Mouse (Mus musculus) limb, embryonic 12.5 days (tissue): ENCODE data around the gene Nbeal1. TPM values are rescaled to one million over a fixed set of nuclear protein-coding genes. Genes with fewer than 3 reads are reported as not detected.
A peak's percentile ranks its signal among the peaks of the same experiment; 100 is the strongest.

Experiments used
- ATAC-seq: fragments of 200-750 bp; cut with Nextera tagmentation; 2 replicates; pipeline ENCODE4 v1.8.0; 2017; ENCODE audit warnings: low read depth, moderate TSS enrichment; ENCODE audit not compliant: insufficient number of reproducible peaks, insufficient read depth, low FRiP score, low TSS enrichment
- H3K27ac ChIP-seq: fragments of 300-500 bp; sonication (generic); 2 replicates; pipeline ENCODE4 v1.5.1; 2016; ENCODE audit warnings: mild to moderate bottlenecking, moderate library complexity
- H3K27me3 ChIP-seq: fragments of 300-500 bp; sonication (generic); 2 replicates; pipeline ENCODE4 v1.6.1; 2016; ENCODE audit warnings: mild to moderate bottlenecking, moderate library complexity
- H3K36me3 ChIP-seq: fragments of 300-500 bp; sonication (generic); 2 replicates; pipeline ENCODE4 v1.6.1; 2016; ENCODE audit warnings: mild to moderate bottlenecking, moderate library complexity
- H3K4me1 ChIP-seq: fragments of 300-500 bp; sonication (generic); replicated peaks from 2 replicates; pipeline ENCODE4 v1.6.1; 2016
- H3K4me2 ChIP-seq: fragments of 300-500 bp; sonication (generic); 2 replicates; pipeline ENCODE4 v1.6.1; 2016; ENCODE audit warnings: mild to moderate bottlenecking, moderate library complexity
- H3K4me3 ChIP-seq: fragments of 300-500 bp; sonication (generic); replicated peaks from 2 replicates; pipeline ENCODE4 v1.5.1; 2016; ENCODE audit warnings: mild to moderate bottlenecking
- H3K9ac ChIP-seq: fragments of 300-500 bp; sonication (generic); replicated peaks from 2 replicates; pipeline ENCODE4 v1.6.1; 2016; ENCODE audit warnings: mild to moderate bottlenecking, moderate library complexity
- H3K9me3 ChIP-seq: fragments of 300-500 bp; sonication (generic); 2 replicates; pipeline ENCODE4 v1.6.1; 2016; ENCODE audit warnings: mild to moderate bottlenecking, moderate library complexity
- WGBS: fragments of 180-500 bp; shearing (Covaris S2); methylation state at CpG from one replicate; pipeline ENCODE4 v1.1.7; 2016; 5-methylcytosine and 5-hydroxymethylcytosine counted together
- polyA plus RNA-seq: library from polyadenylated mRNA; unstranded; fragments of >200 nt; fragmentation: Nextera tagmentation; extraction: Ambion mirVana; gene quantifications from 2 replicates; pipeline ENCODE4 v1.2.1, GENCODE M21; 2016

Nbeal1 gene
- polyA plus RNA-seq, 1 experiment from 2014 or later = 10.8 TPM

DNA sequence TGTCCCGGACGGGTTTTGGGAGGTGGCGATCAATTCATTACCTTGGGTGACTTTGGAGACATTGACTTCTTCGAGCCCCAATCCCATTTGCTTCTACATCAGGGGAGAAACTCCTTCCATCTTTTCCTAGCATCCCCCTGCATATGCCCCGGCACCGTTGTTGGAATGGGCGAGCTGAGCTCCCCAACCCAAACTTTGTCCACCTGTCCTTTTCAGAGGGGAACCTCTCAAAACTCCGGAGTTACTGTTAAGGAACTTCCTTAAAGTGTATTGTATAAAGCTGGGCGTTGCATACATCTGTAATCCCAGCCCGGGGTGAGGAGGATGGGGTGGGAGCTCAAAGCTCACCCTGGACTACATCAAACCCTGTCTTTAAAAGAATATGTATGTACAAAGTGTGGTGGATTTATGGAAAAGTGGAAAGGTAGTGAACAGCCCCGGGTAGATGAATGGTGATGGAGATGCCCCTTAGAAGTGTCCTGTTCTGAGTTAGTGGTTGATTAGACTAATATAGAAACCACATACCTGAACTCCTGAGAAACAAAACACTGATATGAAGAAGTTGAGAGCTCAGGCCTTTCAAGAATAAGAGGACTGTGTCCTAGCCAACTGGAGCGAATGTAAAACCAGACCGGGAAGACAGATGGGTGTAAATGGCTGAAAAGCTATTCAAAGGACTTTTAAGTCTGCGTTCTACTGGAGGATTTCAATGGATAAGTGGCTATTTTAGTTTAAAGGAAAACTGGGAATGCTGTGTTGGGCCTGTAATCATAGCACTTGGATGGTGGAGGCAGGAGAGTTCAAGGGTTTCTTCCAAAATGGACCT is 163.4 kb downstream of the Nbeal1 start:
- Histone ChIP-seq H3K4me2 (peak overlapping the region; percentile 70), H3K9ac (peak overlapping the region; percentile 74), H3K4me3 (peak overlapping the region; percentile 63), H3K4me1 (no peaks in the 10 kb centered on the region), H3K9me3 (no peaks in the 10 kb centered on the region), H3K27ac (peak overlapping the region; percentile 96), H3K36me3 (peaks cover 5% of the 10 kb centered on the region), H3K27me3 (no peaks in the 10 kb centered on the region)
- peak; percentile 21; the same call in 1 of the 2 replicates for ATAC-seq
- 14% methylated on average over 14 of the region's 14 CpGs for WGBS

DNA sequence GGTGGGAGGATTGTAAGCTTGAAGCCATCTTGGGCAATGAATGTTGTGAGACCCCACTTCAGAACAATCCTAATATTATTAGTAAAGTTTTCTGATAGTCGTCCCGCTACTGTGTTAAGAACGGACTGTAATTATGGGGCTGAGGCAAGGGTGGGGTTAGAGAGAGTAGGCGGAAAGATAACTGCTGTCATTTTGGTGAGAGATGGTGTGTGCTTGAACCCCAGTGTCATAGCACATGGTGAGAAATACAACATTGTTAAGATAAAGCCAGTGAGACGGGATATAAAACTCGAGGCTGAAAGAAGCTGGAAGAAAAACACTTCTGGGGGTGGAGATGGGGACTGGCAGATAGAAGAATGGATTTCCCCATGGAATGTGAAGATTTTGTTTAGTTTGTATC is 164.3 kb downstream of the Nbeal1 start:
- H3K27ac ChIP-seq = no peak overlapping the region
- H3K4me2 ChIP-seq = no peak overlapping the region
- ATAC-seq = no peak
- no peaks in the 10 kb centered on the region for H3K4me1 ChIP-seq
- 92% methylated on average over 6 of the region's 6 CpGs for WGBS
- H3K9me3 ChIP-seq = peaks cover 6% of the 10 kb centered on the region; the same call in 1 of the 2 replicates
- H3K27me3 ChIP-seq = no peaks in the 10 kb centered on the region
- no peak overlapping the region for H3K9ac ChIP-seq
- no peaks in the 10 kb centered on the region; the same call in 1 of the 2 replicates for H3K36me3 ChIP-seq
- no peak overlapping the region for H3K4me3 ChIP-seq

GRCm38 (mm10) chr1:60345712-60346111 is 165.3 kb downstream of the Nbeal1 start:
- H3K9me3 ChIP-seq = peaks cover 14% of the 10 kb centered on the region; the same call in 1 of the 2 replicates
- no peaks in the 10 kb centered on the region for H3K27me3 ChIP-seq
- no peak overlapping the region for H3K27ac ChIP-seq
- WGBS = 64% methylated on average over 2 of the region's 2 CpGs
- no peaks in the 10 kb centered on the region for H3K4me1 ChIP-seq
- no peak overlapping the region for H3K9ac ChIP-seq
- ATAC-seq = no peak
- H3K36me3 ChIP-seq = no peaks in the 10 kb centered on the region; the same call in 1 of the 2 replicates
- H3K4me2 ChIP-seq = no peak overlapping the region
- no peak overlapping the region for H3K4me3 ChIP-seq

DNA sequence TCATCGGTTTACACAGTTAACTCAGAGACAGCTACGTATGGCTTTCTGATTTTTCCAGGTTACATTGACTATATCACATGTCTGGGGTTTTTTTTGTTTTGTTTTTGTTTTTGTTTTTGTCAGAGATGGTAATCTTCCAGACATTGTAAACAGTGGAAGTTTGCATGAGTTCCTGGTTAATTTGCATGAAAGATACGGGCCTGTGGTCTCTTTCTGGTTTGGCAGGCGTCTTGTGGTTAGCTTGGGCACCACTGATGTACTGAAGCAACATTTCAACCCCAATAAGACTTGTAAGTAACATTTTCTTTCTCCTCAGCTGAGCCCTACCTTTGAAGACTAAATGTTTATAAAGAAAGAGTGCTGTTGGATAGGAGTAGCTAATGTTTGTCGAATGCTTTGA is 172.4 kb downstream of the Nbeal1 start:
- H3K27ac ChIP-seq = no peak overlapping the region
- no peak overlapping the region for H3K4me3 ChIP-seq
- peaks cover 28% of the 10 kb centered on the region for H3K36me3 ChIP-seq
- H3K9ac ChIP-seq = no peak overlapping the region
- peaks cover 14% of the 10 kb centered on the region; the same call in 1 of the 2 replicates for H3K9me3 ChIP-seq
- no peaks in the 10 kb centered on the region for H3K27me3 ChIP-seq
- 92% methylated on average over 5 of the region's 5 CpGs for WGBS
- ATAC-seq = no peak
- H3K4me2 ChIP-seq = no peak overlapping the region
- no peaks in the 10 kb centered on the region for H3K4me1 ChIP-seq

DNA sequence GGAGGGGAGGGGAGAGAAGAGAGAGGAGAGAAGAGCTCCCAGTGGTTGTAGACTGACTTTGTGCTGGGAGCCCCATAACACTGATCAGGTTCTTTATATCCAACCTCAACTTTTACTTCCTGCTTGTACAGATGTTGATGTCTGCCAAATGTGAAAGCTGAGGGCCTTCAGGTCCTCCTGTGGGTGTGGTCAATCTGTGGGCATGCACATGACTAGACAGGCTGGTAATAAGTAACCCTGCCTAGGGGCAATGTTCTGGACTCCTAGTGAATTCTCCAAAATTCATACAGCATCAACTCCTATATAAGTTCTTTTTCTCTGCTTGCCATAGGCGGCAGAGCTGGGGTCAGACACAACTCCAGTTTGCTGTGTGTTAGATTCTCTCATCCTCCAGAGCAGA is 181.2 kb downstream of the Nbeal1 start:
- Histone ChIP-seq H3K4me3 (no peak overlapping the region), H3K9ac (no peak overlapping the region), H3K27me3 (no peaks in the 10 kb centered on the region), H3K4me1 (no peaks in the 10 kb centered on the region), H3K36me3 (peaks cover 28% of the 10 kb centered on the region), H3K9me3 (no peaks in the 10 kb centered on the region), H3K27ac (no peak overlapping the region), H3K4me2 (no peak overlapping the region)
- WGBS = 94% methylated on average over 1 of the region's 1 CpGs
- no peak for ATAC-seq

DNA sequence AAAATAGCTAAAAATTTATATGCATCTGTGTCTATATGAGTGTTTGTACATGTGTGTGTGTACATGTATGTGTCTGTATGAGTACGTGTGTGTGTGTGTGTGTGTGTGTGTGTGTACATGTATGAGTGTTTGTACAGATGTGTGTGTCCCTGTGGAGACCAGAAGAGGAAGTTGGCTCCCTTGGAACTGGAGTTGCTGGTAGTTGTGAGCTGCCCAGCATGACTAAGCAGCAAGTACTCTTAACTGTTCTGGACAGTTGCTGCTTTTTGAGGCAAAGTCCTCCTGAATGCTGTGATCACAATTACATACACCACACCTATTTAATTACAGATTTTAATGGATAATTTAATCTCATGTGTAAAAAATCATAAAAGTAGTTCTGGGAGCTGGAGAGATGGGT is 196.2 kb downstream of the Nbeal1 start:
- Histone ChIP-seq H3K4me3 (no peak overlapping the region), H3K9ac (no peak overlapping the region), H3K4me2 (no peak overlapping the region), H3K27ac (no peak overlapping the region), H3K9me3 (no peaks in the 10 kb centered on the region), H3K4me1 (no peaks in the 10 kb centered on the region), H3K36me3 (peaks cover 42% of the 10 kb centered on the region), H3K27me3 (no peaks in the 10 kb centered on the region)
- no peak for ATAC-seq
- whole genome bisulfite sequencing = 80% methylated on average over 1 of the region's 1 CpGs

DNA sequence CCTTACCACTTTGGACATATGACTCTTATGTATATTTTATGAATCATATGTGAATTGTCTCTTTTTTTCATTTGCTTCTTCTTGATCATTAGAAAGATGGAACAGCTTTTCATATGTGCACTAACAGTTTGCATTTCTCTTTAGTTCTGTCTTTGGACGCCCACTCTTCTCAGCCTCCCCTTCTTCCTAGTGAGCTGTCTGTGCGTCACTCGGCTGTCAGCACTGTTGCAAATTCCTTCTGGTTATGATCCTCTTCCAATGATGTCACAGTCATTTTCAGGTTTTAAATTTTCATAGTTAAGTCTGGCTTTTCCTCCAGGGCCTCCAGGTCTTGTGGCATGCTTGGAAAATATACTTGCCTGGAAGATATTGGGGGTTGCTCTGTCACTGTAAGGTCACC is 201.5 kb downstream of the Nbeal1 start:
- no peaks in the 10 kb centered on the region for H3K9me3 ChIP-seq
- H3K27me3 ChIP-seq = no peaks in the 10 kb centered on the region
- H3K4me2 ChIP-seq = no peak overlapping the region
- no peak overlapping the region for H3K27ac ChIP-seq
- no peaks in the 10 kb centered on the region for H3K4me1 ChIP-seq
- peaks cover 36% of the 10 kb centered on the region for H3K36me3 ChIP-seq
- no peak overlapping the region for H3K9ac ChIP-seq
- WGBS = 90% methylated on average over 3 of the region's 3 CpGs
- H3K4me3 ChIP-seq = no peak overlapping the region
- no peak for ATAC-seq

Other genes starting within 250 kb of the Nbeal1 start
- 1.5 and 2.4 TPM in 2 replicates for gene Ica1l, start 137.4 kb upstream of the Nbeal1 start, polyA plus RNA-seq
- gene Carf, start 82.4 kb upstream of the Nbeal1 start, polyA plus RNA-seq = 7.6 and 9.5 TPM in 2 replicates
- 46.0 and 48.8 TPM in 2 replicates for gene Wdr12, start 82.0 kb upstream of the Nbeal1 start, polyA plus RNA-seq
- gene Cyp20a1, start 162.7 kb downstream of the Nbeal1 start, polyA plus RNA-seq = 20.0 and 23.9 TPM in 2 replicates
- gene Abi2, start 229.0 kb downstream of the Nbeal1 start, polyA plus RNA-seq = 30.8 and 33.3 TPM in 2 replicates